Mouse (Mus musculus): ENCODE measurements around the gene Prkaa2. TPM values are rescaled to one million over a fixed set of nuclear protein-coding genes. Genes with fewer than 3 reads are reported as not detected.

Gene Prkaa2
- total RNA-seq, 1 experiment = 3.9 TPM

- H3K27ac ChIP-seq (ENCODE audit: insufficient read depth, low read depth, low read length, poor library complexity, severe bottlenecking) = no peak overlapping the region
- no peak overlapping the region for H3K9ac ChIP-seq (ENCODE audit: insufficient read depth, low read depth, low read length, poor library complexity, severe bottlenecking)
- H3K36me3 ChIP-seq (ENCODE audit: control insufficient read depth, insufficient read depth, low read length, poor library complexity, severe bottlenecking) = no peaks in the 10 kb centered on the region
- H3K9me3 ChIP-seq (ENCODE audit: control insufficient read depth, insufficient read depth, low read depth, low read length) = no peaks in the 10 kb centered on the region
- in situ Hi-C loops (cut with MboI; ENCODE audit: low sequenced_read_pairs in 2 of 2, unreplicated experiment in 2 of 2) = no loop called here
- H3K4me1 ChIP-seq (ENCODE audit: control insufficient read depth in 2 of 2, insufficient read depth in 2 of 2, low read length in 2 of 2, poor library complexity in 1 of 2) = no peaks in the 10 kb centered on the region
- TF ChIP-seq MAFK (IDR thresholded peaks at IDR 0.05; ENCODE audit: insufficient read depth, low read depth, low read length) = no peak
- TF ChIP-seq CHD2 (IDR thresholded peaks at IDR 0.05; ENCODE audit: low read depth, low read length) = no peak
- no peak for TF ChIP-seq HCFC1 (IDR thresholded peaks at IDR 0.05; ENCODE audit: borderline replicate concordance, insufficient read depth, low read length)
- TF ChIP-seq ZC3H11A (IDR thresholded peaks at IDR 0.05; ENCODE audit: borderline replicate concordance, low read depth, low read length) = no peak; the same call in 1 of the 2 replicates
- no peak for TF ChIP-seq ZNF384 (IDR thresholded peaks at IDR 0.05; ENCODE audit: low read depth, low read length)
- H3K4me3 ChIP-seq (ENCODE audit: insufficient read depth in 1 of 2, low read depth in 1 of 2, low read length in 2 of 2, poor library complexity in 1 of 2, severe bottlenecking in 1 of 2) = no peak overlapping the region
- no peak for DNase-seq (ENCODE audit: low read depth, low spot score)
These were observed 76.5 kb downstream of the Prkaa2 start for GRCm38 (mm10) chr4:105033153-105033552.

- in situ Hi-C loops (cut with MboI; ENCODE audit: low sequenced_read_pairs in 2 of 2, unreplicated experiment in 2 of 2) = no loop called here
- Histone ChIP-seq H3K4me3 (ENCODE audit: insufficient read depth in 1 of 2, low read depth in 1 of 2, low read length in 2 of 2, poor library complexity in 1 of 2, severe bottlenecking in 1 of 2) (no peak overlapping the region), H3K36me3 (ENCODE audit: control insufficient read depth, insufficient read depth, low read length, poor library complexity, severe bottlenecking) (no peaks in the 10 kb centered on the region), H3K27ac (ENCODE audit: insufficient read depth, low read depth, low read length, poor library complexity, severe bottlenecking) (no peak overlapping the region), H3K9ac (ENCODE audit: insufficient read depth, low read depth, low read length, poor library complexity, severe bottlenecking) (no peak overlapping the region), H3K9me3 (ENCODE audit: control insufficient read depth, insufficient read depth, low read depth, low read length) (no peaks in the 10 kb centered on the region), H3K4me1 (ENCODE audit: control insufficient read depth in 2 of 2, insufficient read depth in 2 of 2, low read length in 2 of 2, poor library complexity in 1 of 2) (no peaks in the 10 kb centered on the region)
- no peak for DNase-seq (ENCODE audit: low read depth, low spot score)
- TF ChIP-seq MAFK (IDR thresholded peaks at IDR 0.05; ENCODE audit: insufficient read depth, low read depth, low read length) = no peak
- no peak for TF ChIP-seq ZNF384 (IDR thresholded peaks at IDR 0.05; ENCODE audit: low read depth, low read length)
- no peak for TF ChIP-seq CHD2 (IDR thresholded peaks at IDR 0.05; ENCODE audit: low read depth, low read length)
- TF ChIP-seq HCFC1 (IDR thresholded peaks at IDR 0.05; ENCODE audit: borderline replicate concordance, insufficient read depth, low read length) = no peak
- no peak for TF ChIP-seq ZC3H11A (IDR thresholded peaks at IDR 0.05; ENCODE audit: borderline replicate concordance, low read depth, low read length)
These were observed 78.6 kb downstream of the Prkaa2 start for GRCm38 (mm10) chr4:105031104-105031503.

GRCm38 (mm10) chr4:105027278-105027677, 82.4 kb downstream of the Prkaa2 start:
- Histone ChIP-seq H3K36me3 (ENCODE audit: control insufficient read depth, insufficient read depth, low read length, poor library complexity, severe bottlenecking) (no peaks in the 10 kb centered on the region), H3K9ac (ENCODE audit: insufficient read depth, low read depth, low read length, poor library complexity, severe bottlenecking) (no peak overlapping the region), H3K4me3 (ENCODE audit: insufficient read depth in 1 of 2, low read depth in 1 of 2, low read length in 2 of 2, poor library complexity in 1 of 2, severe bottlenecking in 1 of 2) (no peak overlapping the region), H3K27ac (ENCODE audit: insufficient read depth, low read depth, low read length, poor library complexity, severe bottlenecking) (no peak overlapping the region), H3K4me1 (ENCODE audit: control insufficient read depth in 2 of 2, insufficient read depth in 2 of 2, low read length in 2 of 2, poor library complexity in 1 of 2) (no peaks in the 10 kb centered on the region), H3K9me3 (ENCODE audit: control insufficient read depth, insufficient read depth, low read depth, low read length) (no peaks in the 10 kb centered on the region)
- DNase-seq (ENCODE audit: low read depth, low spot score) = no peak
- TF ChIP-seq MAFK (IDR thresholded peaks at IDR 0.05; ENCODE audit: insufficient read depth, low read depth, low read length) (no peak), HCFC1 (IDR thresholded peaks at IDR 0.05; ENCODE audit: borderline replicate concordance, insufficient read depth, low read length) (no peak), ZC3H11A (IDR thresholded peaks at IDR 0.05; ENCODE audit: borderline replicate concordance, low read depth, low read length) (no peak), CHD2 (IDR thresholded peaks at IDR 0.05; ENCODE audit: low read depth, low read length) (no peak), ZNF384 (IDR thresholded peaks at IDR 0.05; ENCODE audit: low read depth, low read length) (no peak)
- in situ Hi-C loops (cut with MboI; ENCODE audit: low sequenced_read_pairs in 2 of 2, unreplicated experiment in 2 of 2) = no loop called here

- DNase-seq (ENCODE audit: low read depth, low spot score) = no peak
- TF ChIP-seq ZC3H11A (IDR thresholded peaks at IDR 0.05; ENCODE audit: borderline replicate concordance, low read depth, low read length) = no peak
- no peak for TF ChIP-seq ZNF384 (IDR thresholded peaks at IDR 0.05; ENCODE audit: low read depth, low read length)
- TF ChIP-seq HCFC1 (IDR thresholded peaks at IDR 0.05; ENCODE audit: borderline replicate concordance, insufficient read depth, low read length) = no peak
- no peak for TF ChIP-seq CHD2 (IDR thresholded peaks at IDR 0.05; ENCODE audit: low read depth, low read length)
- TF ChIP-seq MAFK (IDR thresholded peaks at IDR 0.05; ENCODE audit: insufficient read depth, low read depth, low read length) = no peak
- Histone ChIP-seq H3K9me3 (ENCODE audit: control insufficient read depth, insufficient read depth, low read depth, low read length) (no peaks in the 10 kb centered on the region), H3K27ac (ENCODE audit: insufficient read depth, low read depth, low read length, poor library complexity, severe bottlenecking) (no peak overlapping the region), H3K9ac (ENCODE audit: insufficient read depth, low read depth, low read length, poor library complexity, severe bottlenecking) (no peak overlapping the region), H3K36me3 (ENCODE audit: control insufficient read depth, insufficient read depth, low read length, poor library complexity, severe bottlenecking) (no peaks in the 10 kb centered on the region), H3K4me3 (ENCODE audit: insufficient read depth in 1 of 2, low read depth in 1 of 2, low read length in 2 of 2, poor library complexity in 1 of 2, severe bottlenecking in 1 of 2) (no peak overlapping the region), H3K4me1 (ENCODE audit: control insufficient read depth in 2 of 2, insufficient read depth in 2 of 2, low read length in 2 of 2, poor library complexity in 1 of 2) (no peaks in the 10 kb centered on the region)
- in situ Hi-C loops (cut with MboI; ENCODE audit: low sequenced_read_pairs in 2 of 2, unreplicated experiment in 2 of 2) = no loop called here
These were observed 93.6 kb downstream of the Prkaa2 start for GRCm38 (mm10) chr4:105016006-105016613.

Data from ES-E14 (cell line).